Mouse (Mus musculus) hindbrain, postnatal 0 days (tissue): Measurements from ENCODE around the gene Btg4. TPM values are rescaled to one million over a fixed set of nuclear protein-coding genes. Genes with fewer than 3 reads are reported as not detected.
A peak's percentile ranks its signal among the peaks of the same experiment; 100 is the strongest.

Source experiments
- ATAC-seq: fragments of 200-750 bp; cut with Nextera tagmentation; 2 replicates; pipeline ENCODE4 v1.8.0; 2017; ENCODE audit warnings: mild to moderate bottlenecking, moderate TSS enrichment, moderate library complexity
- DNase-seq: peaks from one replicate; pipeline ENCODE4 v3.0.0-alpha.2; 2015; ENCODE audit warnings: low spot score
- H3K27ac ChIP-seq: fragments of 300-500 bp; sonication (generic); 2 replicates; pipeline ENCODE4 v1.5.1; 2014; ENCODE audit warnings: mild to moderate bottlenecking
- H3K27me3 ChIP-seq: fragments of 300-500 bp; sonication (generic); 2 replicates; pipeline ENCODE4 v1.6.1; 2014; ENCODE audit warnings: low read length, mixed read lengths; ENCODE audit not compliant: insufficient read depth
- H3K36me3 ChIP-seq: fragments of 300-500 bp; sonication (generic); 2 replicates; pipeline ENCODE4 v1.6.1; 2014; ENCODE audit warnings: low read length, mixed read lengths; ENCODE audit not compliant: insufficient read depth
- H3K4me1 ChIP-seq: fragments of 300-500 bp; sonication (generic); 2 replicates; pipeline ENCODE4 v1.6.1; 2014; ENCODE audit warnings: antibody characterized with exemption, low read length, mixed read lengths; ENCODE audit not compliant: insufficient read depth
- H3K4me2 ChIP-seq: fragments of 300-500 bp; sonication (generic); 2 replicates; pipeline ENCODE4 v1.6.1; 2014; ENCODE audit warnings: low read depth, mild to moderate bottlenecking, low read length, moderate library complexity, mixed read lengths
- H3K4me3 ChIP-seq: fragments of 300-500 bp; sonication (generic); 2 replicates; pipeline ENCODE4 v1.5.1; 2014; ENCODE audit warnings: low read length
- H3K9ac ChIP-seq: fragments of 300-500 bp; sonication (generic); replicated peaks from 2 replicates; pipeline ENCODE4 v1.6.1; 2014; ENCODE audit warnings: mild to moderate bottlenecking, low read length, moderate library complexity, mixed read lengths
- H3K9me3 ChIP-seq: fragments of 300-500 bp; sonication (generic); 2 replicates; pipeline ENCODE4 v1.6.1; 2016; ENCODE audit warnings: low read length, mixed read lengths
- CTCF ChIP-seq: IDR thresholded peaks from 2 replicates; pipeline ENCODE4 v1.5.1; 2016; ENCODE audit warnings: antibody characterized with exemption, control low read depth, low read depth
- WGBS: fragments of 180-500 bp; shearing (Covaris S2); extraction: QIAGEN DNeasy Blood & Tissue Kit; methylation state at CpG from one replicate; pipeline ENCODE4 v1.1.7; 2014; 5-methylcytosine and 5-hydroxymethylcytosine counted together
- polyA plus RNA-seq: library from polyadenylated mRNA; unstranded; fragments of >200 nt; fragmentation: Nextera tagmentation; extraction: Ambion mirVana; gene quantifications from 2 replicates; pipeline ENCODE4 v1.2.1, GENCODE M21; 2015
- total RNA-seq: library from RNA; depleted of rRNA; stranded (reverse); fragments of >200 nt; gene quantifications from 2 replicates; pipeline ENCODE4 v1.2.3, GENCODE M21; 2014

The Btg4 gene
- total and polyA plus RNA-seq, 2 experiments from 2014 or later: not detected

GRCm38 (mm10) chr9:51056360-51057324 lies 4.1 kb upstream of the Btg4 start:
- H3K4me3 ChIP-seq: no peak overlapping the region
- H3K36me3 ChIP-seq: no peaks in the 10 kb centered on the region
- H3K4me1 ChIP-seq: no peaks in the 10 kb centered on the region
- WGBS: 73% methylated on average over 3 of the region's 3 CpGs
- no peaks in the 10 kb centered on the region for H3K9me3 ChIP-seq
- TF ChIP-seq CTCF: no peak
- no peak overlapping the region for H3K9ac ChIP-seq
- H3K4me2 ChIP-seq: no peak overlapping the region
- no peak for DNase-seq
- no peaks in the 10 kb centered on the region for H3K27me3 ChIP-seq
- ATAC-seq: no peak
- H3K27ac ChIP-seq: no peak overlapping the region

GRCm38 (mm10) chr9:51058951-51059521 lies 1.7 kb upstream of the Btg4 start:
- H3K4me3 ChIP-seq: no peak overlapping the region
- no peak overlapping the region for H3K4me2 ChIP-seq
- no peaks in the 10 kb centered on the region for H3K27me3 ChIP-seq
- ATAC-seq: no peak
- H3K4me1 ChIP-seq: no peaks in the 10 kb centered on the region
- H3K9ac ChIP-seq: no peak overlapping the region
- DNase-seq: no peak
- no peak for TF ChIP-seq CTCF
- no peak overlapping the region for H3K27ac ChIP-seq
- no peaks in the 10 kb centered on the region for H3K9me3 ChIP-seq
- 47% methylated on average over 4 of the region's 4 CpGs for WGBS
- H3K36me3 ChIP-seq: no peaks in the 10 kb centered on the region

- WGBS: 36% methylated on average over 3 of the region's 3 CpGs
- H3K9ac ChIP-seq: no peak overlapping the region
- ATAC-seq (no peak), DNase-seq (peak; percentile 43)
- H3K36me3 ChIP-seq: no peaks in the 10 kb centered on the region
- no peak overlapping the region for H3K27ac ChIP-seq
- no peaks in the 10 kb centered on the region for H3K27me3 ChIP-seq
- H3K4me2 ChIP-seq: no peak overlapping the region
- H3K4me1 ChIP-seq: no peaks in the 10 kb centered on the region
- H3K4me3 ChIP-seq: no peak overlapping the region
- TF ChIP-seq CTCF: no peak
- no peaks in the 10 kb centered on the region for H3K9me3 ChIP-seq
These were observed 7.5 kb downstream of the Btg4 start for GRCm38 (mm10) chr9:51068202-51068601.

- Histone ChIP-seq H3K27ac (no peak overlapping the region), H3K36me3 (no peaks in the 10 kb centered on the region), H3K4me3 (no peak overlapping the region), H3K4me1 (no peaks in the 10 kb centered on the region), H3K9me3 (no peaks in the 10 kb centered on the region), H3K9ac (no peak overlapping the region), H3K4me2 (no peak overlapping the region), H3K27me3 (no peaks in the 10 kb centered on the region)
- DNase-seq (no peak), ATAC-seq (no peak)
- WGBS: 85% methylated on average over 4 of the region's 4 CpGs
- no peak for TF ChIP-seq CTCF
These were observed 10.1 kb downstream of the Btg4 start for GRCm38 (mm10) chr9:51070801-51071200.

- Histone ChIP-seq H3K4me3 (no peak overlapping the region), H3K36me3 (no peaks in the 10 kb centered on the region), H3K27ac (no peak overlapping the region), H3K27me3 (no peaks in the 10 kb centered on the region), H3K4me2 (peak overlapping the region; percentile 61), H3K9ac (no peak overlapping the region), H3K9me3 (no peaks in the 10 kb centered on the region), H3K4me1 (0 out of 2 replicates have a peak, but pooled peaks cover 5% of the 10 kb centered on the region)
- 34% methylated on average over 3 of the region's 3 CpGs for WGBS
- no peak for ATAC-seq
- DNase-seq: peak; percentile 52
- TF ChIP-seq CTCF: no peak
These were observed 15.1 kb downstream of the Btg4 start for GRCm38 (mm10) chr9:51075780-51076179.

GRCm38 (mm10) chr9:51076300-51076978 lies 15.7 kb downstream of the Btg4 start:
- no peak for DNase-seq
- H3K4me1 ChIP-seq: 0 out of 2 replicates have a peak, but pooled peaks cover 5% of the 10 kb centered on the region
- no peaks in the 10 kb centered on the region for H3K9me3 ChIP-seq
- TF ChIP-seq CTCF: no peak
- H3K4me3 ChIP-seq: peak overlapping the region; percentile 30
- no peak overlapping the region for H3K27ac ChIP-seq
- H3K4me2 ChIP-seq: peak overlapping the region; percentile 61
- ATAC-seq: peak; percentile 63
- 1% methylated on average over 17 of the region's 17 CpGs for WGBS
- H3K36me3 ChIP-seq: no peaks in the 10 kb centered on the region
- H3K27me3 ChIP-seq: no peaks in the 10 kb centered on the region
- peak overlapping the region; percentile 14; the same call in 1 of the 2 replicates for H3K9ac ChIP-seq
